Mouse (Mus musculus): ENCODE results near the gene Srgap2.

DNA sequence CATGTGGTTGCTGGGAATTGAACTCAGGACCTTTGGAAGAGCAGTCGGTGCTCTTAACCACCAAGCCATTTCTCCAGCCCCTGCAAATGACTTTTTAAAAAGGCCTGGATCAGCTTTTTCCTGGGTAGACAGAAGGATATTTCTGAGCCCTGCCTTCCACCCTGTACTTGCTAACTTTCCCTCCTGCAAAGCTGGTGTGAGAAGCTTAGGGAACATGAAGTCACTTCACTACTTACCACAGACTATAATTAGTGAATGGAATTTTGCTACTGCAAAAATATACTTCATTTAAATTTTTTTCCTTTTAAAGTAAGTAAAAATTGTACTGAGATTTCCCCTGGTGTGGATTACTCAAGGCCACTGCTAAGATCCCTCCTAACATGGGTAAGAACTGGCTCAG lies 196.0 kb downstream of the Srgap2 start:
- TF ChIP-seq POLR2A (IDR thresholded peaks at IDR 0.05; ENCODE audit: borderline replicate concordance, low read depth, low read length), result no peak
- no peak for TF ChIP-seq CTCF (IDR thresholded peaks at IDR 0.05; ENCODE audit: low read depth, low read length)

Measured in bone marrow macrophage, adult 2 months (primary cell).